Mouse (Mus musculus) brain, adult 10 weeks (tissue): ENCODE data around the gene D7Ertd443e. TPM values are rescaled to one million over a fixed set of nuclear protein-coding genes. Genes with fewer than 3 reads are reported as not detected.

ENCODE experiments used
- polyA plus RNA-seq: library from polyadenylated mRNA; stranded (reverse); fragments of 350-450 nt; fragmentation: Illumina TruSeq; extraction: RNeasy Lipid Tissue Mini Kit (QIAGEN cat#74804); gene quantifications from one replicate; pipeline ENCODE4 v1.2.3, GENCODE M21; 2015; ENCODE audit warnings: low read depth, low replicate concordance

Gene D7Ertd443e
- polyA plus RNA-seq = 4.4 TPM

GRCm38 (mm10) chr7:134385561-134385960, at the start of gene D7Ertd443e:
TSS of gene D7Ertd443e (minus strand) at chr7:134385661.

GRCm38 (mm10) chr7:134231378-134232346, 153.8 kb downstream of the D7Ertd443e start, which contains the start of gene Adam12:
TSS of gene Adam12 (minus strand) at chr7:134232146.

Other genes starting within 250 kb of the D7Ertd443e start
- 1.6 TPM for gene Adam12, start 153.5 kb downstream of the D7Ertd443e start, polyA plus RNA-seq